Mouse (Mus musculus) gastrocnemius, postnatal 10 days (tissue): Measurements from ENCODE around the gene Myl12a. TPM values are rescaled to one million over a fixed set of nuclear protein-coding genes. Genes with fewer than 3 reads are reported as not detected.

Experiments
- DNase-seq: peaks from one replicate; pipeline ENCODE4 v3.0.0; 2021; ENCODE audit warnings: mixed read lengths
- long read RNA-seq, 2 experiments: library from polyadenylated mRNA; stranded (forward); transcript quantifications; one replicate each; pipeline ENCODE4 v2.0.0; 2021
- total RNA-seq, 2 experiments: library from RNA; stranded (reverse); gene quantifications; 2 replicates each; pipeline ENCODE4 v1.2.3; 2021

The Myl12a gene
- 100 to 1,000 TPM; 650 to 696 TPM for total RNA-seq
- long read RNA-seq, experiment 1, transcript Myl12a-201 (4 exons, 980 nt): minor isoform, 110 of 515 reads
- long read RNA-seq, experiment 1, transcript Myl12a-206 (4 exons, 1,937 nt): major isoform, 377 of 515 reads
- long read RNA-seq, experiment 1, partial matches to known transcripts: 28 of 515 reads
- long read RNA-seq, experiment 1, other reads (novel, unspliced or antisense): 0 of 515 reads
- long read RNA-seq, experiment 2, transcript Myl12a-201 (4 exons, 980 nt): minor isoform, 108 of 551 reads
- long read RNA-seq, experiment 2, transcript Myl12a-206 (4 exons, 1,937 nt): major isoform, 419 of 551 reads
- long read RNA-seq, experiment 2, partial matches to known transcripts: 19 of 551 reads
- long read RNA-seq, experiment 2, other reads (novel, unspliced or antisense): 3 of 551 reads

- no peak for DNase-seq
These were observed at the start of gene Myl12a for GRCm38 (mm10) chr17:71002744-71003094. Gene Myl12a (minus strand): TSS chr17:71002878.

- no peak for DNase-seq
These were observed 46.6 kb upstream of the Myl12a start for GRCm38 (mm10) chr17:71049292-71049691.

DNA sequence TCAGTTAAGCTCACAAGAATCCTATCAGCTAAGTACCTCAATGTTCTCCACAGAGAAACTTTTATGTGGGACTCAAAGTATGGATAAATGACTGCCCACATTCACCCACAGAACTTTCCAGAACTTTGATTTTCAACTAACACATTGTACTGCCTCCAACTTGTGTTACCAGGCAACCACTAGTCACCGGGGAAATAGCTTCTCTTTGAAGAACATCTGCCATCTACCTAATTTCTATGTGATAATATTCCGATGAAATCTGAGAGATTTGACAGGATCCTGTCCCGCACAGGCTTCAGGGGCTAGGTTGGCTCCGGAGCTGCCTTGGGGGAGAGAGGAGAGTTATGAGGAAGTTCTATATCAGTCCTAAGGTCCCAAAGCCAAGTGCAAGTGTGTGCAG lies 44.2 kb upstream of the Myl12a start:
- no peak for DNase-seq

DNA sequence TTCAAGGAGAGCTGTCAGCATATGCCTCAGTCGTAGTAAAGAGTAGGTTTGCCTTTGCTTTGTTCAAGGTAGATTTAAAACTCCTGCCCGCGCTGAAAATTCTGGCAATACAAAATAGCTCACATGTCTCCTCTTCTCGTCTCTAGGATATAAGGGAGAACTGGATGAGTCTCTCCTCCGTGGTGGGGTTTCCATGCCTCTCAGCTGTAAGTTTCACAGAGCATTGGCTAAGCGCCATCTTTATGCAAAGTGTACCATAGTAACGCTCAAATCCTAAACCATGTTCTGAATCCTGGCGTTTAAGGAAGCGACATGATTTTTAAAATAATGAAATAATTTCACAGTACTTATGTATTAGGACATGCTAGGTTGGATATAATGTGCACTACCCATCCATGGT lies 42.9 kb upstream of the Myl12a start:
- no peak for DNase-seq

- no peak for DNase-seq
These were observed 40.0 kb upstream of the Myl12a start for GRCm38 (mm10) chr17:71042645-71043044.

GRCm38 (mm10) chr17:71040582-71040880 lies 37.9 kb upstream of the Myl12a start:
- DNase-seq: no peak

DNA sequence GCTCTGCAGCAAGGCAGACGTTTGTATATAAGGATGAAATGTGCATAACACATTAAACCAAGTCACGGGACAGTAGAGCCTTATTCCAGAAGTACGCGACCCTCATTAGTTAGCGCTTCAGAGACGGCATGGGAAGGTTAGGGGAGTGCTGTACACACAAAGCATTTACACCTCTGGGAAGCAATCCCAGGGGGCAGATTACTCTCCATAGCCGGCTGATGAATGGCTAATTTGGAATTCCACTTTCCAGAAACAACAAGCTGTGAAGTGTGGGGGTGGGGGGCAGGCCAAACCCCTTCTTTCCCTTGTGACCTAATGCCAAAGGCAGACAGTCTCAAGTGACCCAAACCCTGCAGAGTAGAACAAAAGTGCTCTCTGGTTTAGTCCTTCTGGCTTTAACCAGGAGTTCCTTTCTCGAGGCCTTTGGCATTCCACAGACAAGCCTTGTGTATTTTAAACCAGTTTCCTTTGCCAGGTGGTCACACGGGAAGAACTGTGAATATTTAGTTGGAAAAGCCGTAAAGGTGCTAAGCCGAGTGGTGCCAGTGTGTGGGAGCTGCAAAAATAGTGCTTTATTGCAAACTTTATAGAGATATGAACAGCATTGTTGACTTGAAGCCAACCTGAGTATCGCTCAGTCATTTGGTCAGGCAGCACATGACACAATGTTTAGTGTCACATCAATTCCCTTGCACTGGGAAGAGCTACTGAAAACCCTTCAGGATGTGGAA lies 37.3 kb upstream of the Myl12a start:
- DNase-seq: no peak

- DNase-seq: peak; percentile 48
These were observed 36.1 kb upstream of the Myl12a start for GRCm38 (mm10) chr17:71038812-71039211.

- no peak for DNase-seq
These were observed 34.5 kb upstream of the Myl12a start for GRCm38 (mm10) chr17:71037188-71037587.

DNA sequence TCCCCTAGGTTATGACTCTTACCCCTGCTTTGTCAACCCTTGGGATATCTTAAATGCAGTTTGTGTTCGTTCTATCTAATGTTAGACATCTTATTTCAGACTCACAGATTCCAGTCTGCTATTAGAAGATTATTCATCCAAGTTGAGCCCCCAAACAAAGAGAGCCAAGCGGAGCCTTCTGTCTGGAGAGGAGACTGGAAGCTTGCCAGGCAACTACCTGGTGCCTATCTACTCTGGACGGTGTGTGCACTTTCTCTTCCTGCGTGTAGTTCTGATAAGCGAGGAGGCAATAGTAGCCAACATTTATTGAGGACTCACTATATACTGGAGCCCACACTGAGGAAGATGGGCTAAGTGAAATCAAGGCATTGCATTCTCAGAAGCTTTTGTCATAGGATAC lies 31.8 kb upstream of the Myl12a start:
- DNase-seq: no peak

GRCm38 (mm10) chr17:71032719-71033118 lies 30.0 kb upstream of the Myl12a start:
- no peak for DNase-seq

- DNase-seq: no peak
These were observed 24.5 kb upstream of the Myl12a start for GRCm38 (mm10) chr17:71027186-71027585.

- DNase-seq: no peak
These were observed 23.2 kb upstream of the Myl12a start for GRCm38 (mm10) chr17:71025922-71026321.

GRCm38 (mm10) chr17:71024071-71024470 lies 21.4 kb upstream of the Myl12a start:
- no peak for DNase-seq

GRCm38 (mm10) chr17:71022841-71023240 lies 20.2 kb upstream of the Myl12a start:
- no peak for DNase-seq

DNA sequence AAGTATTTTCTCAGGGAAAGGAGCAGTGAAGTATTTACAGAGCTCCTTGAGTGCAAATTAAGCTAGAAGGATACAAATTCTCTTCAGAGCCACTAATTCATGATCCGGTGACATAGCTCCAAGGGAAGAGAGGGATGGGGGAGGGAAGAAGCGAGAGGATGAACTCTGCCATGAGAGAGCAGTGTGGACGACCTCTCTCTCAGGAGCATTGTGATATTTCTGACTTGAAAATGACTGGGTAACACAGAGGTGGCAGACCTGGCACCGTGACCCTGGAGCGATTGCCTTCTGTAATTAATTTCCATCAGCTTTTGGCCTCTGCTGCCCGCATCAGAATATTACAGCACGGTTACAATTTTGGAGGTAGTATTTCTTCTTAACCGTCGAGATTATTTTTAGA lies 17.2 kb upstream of the Myl12a start:
- DNase-seq: no peak

- no peak for DNase-seq
These were observed 16.6 kb upstream of the Myl12a start for GRCm38 (mm10) chr17:71019309-71019655.

- no peak for DNase-seq
These were observed 16.1 kb upstream of the Myl12a start for GRCm38 (mm10) chr17:71018616-71019308.

GRCm38 (mm10) chr17:71018151-71018550 lies 15.5 kb upstream of the Myl12a start:
- DNase-seq: no peak

DNA sequence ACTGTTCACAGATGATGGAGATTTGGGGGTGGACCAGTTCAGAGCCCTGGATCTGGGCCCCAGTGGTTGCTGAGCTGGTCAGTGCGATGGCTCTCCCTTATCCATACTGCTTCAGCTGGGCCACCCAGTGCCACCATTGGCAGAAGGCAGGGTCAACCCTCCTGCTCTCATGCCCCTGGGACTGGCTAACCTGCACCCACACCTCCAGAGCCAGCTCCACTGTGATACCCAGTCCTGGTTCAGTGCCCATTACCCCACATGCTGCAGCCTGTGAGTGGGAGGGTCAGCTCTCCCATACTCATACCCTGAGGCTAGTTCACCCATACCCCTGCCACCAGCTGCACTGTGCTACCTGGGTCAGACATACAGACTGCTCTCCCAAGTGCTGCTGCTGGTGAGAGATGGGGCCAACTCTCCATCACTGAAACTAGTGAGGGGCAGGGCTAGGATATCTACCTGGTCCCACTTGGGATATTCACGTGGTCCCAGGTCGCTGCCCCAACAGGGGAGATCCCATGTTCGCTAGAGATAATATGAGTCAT lies 14.8 kb upstream of the Myl12a start:
- no peak for DNase-seq

GRCm38 (mm10) chr17:71014911-71015310 lies 12.2 kb upstream of the Myl12a start:
- DNase-seq: no peak

DNA sequence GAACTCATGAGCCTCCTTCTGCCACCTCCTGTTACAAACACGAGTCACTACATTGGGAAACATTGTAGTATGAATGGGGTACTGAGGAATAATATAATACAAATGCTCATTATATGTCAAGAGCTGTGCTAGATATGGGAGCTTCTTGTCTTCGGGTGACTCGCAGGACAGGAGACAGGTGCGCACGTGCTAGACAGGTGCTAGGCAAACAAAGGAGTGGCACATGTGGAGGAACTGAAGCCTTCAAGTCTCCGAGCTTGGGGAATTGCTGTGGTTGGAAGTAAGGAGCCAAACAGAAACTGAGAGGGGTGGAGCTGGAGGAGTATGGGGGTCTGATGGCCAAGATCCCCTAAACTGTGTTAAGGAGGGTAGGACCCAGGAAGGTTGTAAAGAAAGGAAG lies 10.4 kb upstream of the Myl12a start:
- DNase-seq: no peak
